Mouse (Mus musculus): Measurements from ENCODE around the gene Zfp583.
"Not testable (repeated sequence)": the region's sequence is repeated elsewhere in the genome, so short reads cannot be mapped to it uniquely, and the experiment has no call there.

The Zfp583 gene

DNA sequence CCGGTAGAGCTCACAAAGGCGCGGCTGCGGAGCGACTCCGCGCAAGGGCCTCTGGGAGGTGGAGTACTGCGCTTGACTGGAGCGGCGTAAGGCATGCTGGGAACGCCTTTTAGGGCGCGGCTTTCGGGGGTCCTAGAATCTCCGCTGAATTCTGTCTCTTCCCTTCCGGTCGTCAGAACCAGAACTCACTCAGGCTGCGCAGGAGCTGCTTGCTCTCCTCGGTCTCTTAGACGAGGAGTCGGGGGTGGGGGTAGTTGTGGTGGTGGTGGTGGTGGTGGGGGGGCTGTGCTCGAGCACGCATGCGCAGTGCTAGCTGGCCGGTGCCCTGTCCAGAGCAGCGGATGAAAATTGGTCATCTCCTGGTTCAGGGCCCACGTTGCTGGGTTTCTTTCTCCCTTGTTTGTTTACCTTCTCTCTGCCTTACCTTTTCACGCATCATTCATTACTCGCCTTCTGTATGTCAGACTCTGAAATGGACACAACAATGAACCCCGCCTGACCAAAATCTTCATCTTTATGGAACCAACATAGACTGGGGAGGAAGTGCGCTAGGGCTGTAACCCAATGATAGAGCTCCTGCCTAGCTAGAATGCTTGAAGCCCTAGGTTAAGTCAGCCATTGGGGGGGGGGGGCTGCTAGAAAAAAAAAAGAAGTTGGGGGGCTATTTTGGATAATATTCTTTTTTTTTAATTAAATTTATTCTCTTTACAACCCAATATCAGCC, at the start of gene Zfp583:
Gene Zfp583 (minus strand): TSS at position 53 of the 724 bp plus-strand sequence.
- DNase-seq (ENCODE audit: low spot score in 2 of 2) = peak; percentile 83 to 87

DNA sequence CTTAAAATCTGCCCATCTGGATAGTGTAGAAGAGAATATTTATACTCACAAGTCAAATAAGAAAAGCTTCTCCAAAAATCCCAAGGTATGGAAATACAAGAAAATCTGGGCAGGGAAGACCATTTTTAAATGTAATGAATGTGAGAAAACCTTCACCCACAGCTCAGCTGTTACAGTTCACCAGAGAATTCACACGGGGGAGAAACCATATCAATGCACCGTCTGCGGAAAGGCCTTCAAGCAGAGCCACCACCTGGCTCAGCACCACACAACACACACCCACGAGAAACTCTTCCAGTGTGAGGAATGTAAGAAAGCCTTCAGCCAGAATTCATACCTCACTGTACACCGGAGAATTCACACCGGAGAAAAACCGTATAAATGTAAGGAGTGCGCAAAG, 47.4 kb upstream of the Zfp583 start:
- no peak for DNase-seq (ENCODE audit: low spot score in 2 of 2)

DNA sequence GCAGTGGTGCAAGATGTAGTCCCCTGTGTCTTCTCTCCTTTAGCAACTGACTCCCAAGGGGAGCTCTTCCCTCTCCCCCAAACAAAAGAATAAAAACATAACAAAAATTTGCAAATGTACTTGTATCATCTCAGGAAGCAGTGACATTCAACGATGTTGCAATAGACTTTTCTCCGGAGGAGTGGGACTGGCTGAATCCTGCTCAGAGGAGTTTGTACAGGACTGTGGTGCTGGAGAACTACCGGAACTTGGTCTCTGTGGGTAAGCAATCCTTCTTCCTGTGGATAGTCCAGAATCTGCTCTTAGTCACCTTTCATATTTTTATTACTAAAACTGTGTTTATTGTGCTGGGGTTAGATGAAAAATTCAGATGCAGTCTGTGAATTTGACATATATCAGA, 41.9 kb upstream of the Zfp583 start:
- no peak for DNase-seq (ENCODE audit: low spot score in 2 of 2)

DNA sequence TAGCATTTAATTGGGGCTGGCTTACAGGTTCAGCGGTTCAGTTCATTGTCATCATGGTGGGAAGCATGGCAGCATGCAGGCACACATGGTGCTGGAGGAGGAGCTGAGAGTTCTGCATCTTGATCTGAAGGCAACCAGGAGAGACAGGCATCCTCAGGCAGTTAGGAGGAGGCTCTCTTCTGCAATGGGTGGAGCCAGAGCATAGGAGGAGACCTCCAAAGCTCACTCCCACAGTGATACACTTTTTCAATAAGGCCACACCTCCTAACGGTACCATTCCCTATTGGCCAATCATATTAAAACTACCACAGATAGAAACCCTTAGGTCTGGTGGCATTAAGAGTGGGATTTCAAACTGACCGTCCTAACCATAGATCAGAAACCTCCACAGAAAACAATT, 38.4 kb upstream of the Zfp583 start:
- no peak for DNase-seq (ENCODE audit: low spot score in 2 of 2)

DNA sequence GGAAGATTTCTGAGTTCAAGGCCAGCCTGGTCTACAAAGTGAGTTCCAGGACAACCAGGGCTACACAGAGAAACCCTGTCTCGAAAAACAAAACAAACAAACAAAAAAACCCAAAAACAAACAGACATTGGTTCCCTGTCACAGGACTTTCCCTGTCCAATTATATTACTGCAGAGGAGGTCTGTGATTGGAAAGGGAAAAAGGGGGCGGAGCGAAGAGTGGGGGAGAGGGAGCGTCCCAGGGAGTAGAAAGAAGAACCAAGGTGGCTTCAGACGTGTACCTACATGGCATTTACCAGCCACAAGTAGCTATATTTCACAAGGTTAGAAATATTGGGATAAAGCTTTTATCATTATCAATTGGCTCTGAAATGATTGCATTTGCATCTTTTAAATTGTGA, 37.1 kb upstream of the Zfp583 start:
- not testable (repeated sequence) for DNase-seq (ENCODE audit: low spot score in 2 of 2)

DNA sequence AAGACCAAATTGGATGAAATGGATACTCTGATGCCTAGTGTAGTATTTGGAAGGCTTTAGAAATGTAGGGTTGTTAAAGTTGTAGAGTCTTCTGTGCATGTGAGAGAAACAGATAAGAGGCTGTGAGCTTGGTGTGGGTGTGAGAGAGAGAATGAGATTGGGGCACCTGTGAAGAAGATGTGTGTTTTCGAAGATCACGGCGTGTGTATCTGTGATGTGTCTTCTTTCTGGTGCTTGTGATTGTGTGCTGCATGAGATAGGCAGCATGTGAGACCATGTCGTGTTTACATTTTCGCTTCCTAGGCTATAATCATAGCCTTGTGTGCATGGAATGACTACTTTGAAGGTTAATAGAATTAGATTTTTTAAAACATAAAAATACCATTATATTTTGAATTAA, 36.1 kb upstream of the Zfp583 start:
- no peak for DNase-seq (ENCODE audit: low spot score in 2 of 2)

DNA sequence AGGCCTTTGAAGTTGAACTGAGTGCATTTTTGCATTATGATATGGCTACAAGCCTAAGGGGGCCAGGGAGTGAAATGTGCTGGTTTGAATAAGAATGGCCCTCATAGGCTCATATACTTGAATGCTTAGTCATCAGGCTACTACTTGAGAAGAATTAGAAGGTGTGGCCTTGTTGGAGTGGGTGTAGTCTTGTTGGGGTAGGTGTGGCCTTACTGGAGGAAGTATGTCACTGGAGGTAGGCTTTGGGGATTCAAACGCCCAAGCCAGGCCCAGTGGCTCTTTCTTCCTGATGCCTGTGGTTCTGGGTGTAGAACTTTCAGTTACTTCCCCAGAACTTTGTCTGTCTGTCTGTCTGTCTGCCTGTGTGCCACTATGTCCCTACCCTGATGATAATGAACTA, 33.7 kb upstream of the Zfp583 start:
- DNase-seq (ENCODE audit: low spot score in 2 of 2) = no peak

DNA sequence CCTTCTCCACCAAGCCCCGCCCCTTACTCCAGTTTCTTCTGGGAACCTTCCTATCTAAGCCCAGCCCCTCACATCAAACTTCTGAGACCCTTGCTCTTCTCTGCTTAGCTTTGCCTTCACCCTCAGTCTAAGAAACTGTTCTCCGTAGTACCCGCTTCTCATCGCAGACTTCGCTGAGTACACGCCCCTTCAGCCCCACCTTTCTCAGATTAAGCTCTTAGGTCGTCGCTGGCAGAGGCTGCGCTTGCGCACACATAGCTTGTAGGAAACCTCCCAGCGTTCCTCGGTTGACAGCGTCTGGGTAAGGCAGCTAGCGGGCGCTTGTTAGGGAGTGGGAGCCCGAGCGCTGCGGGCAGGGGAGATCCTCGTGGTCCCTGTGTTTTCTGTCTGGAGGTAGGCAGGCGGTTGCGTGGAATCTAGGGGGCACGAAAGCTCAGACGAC, 32.0 kb upstream of the Zfp583 start, which contains the start of gene Zfp78:
Gene Zfp78 (plus strand): TSS at position 234 of the 442 bp plus-strand sequence.
- DNase-seq (ENCODE audit: low spot score in 2 of 2) = peak in 1 of 2 experiments; percentile 84

DNA sequence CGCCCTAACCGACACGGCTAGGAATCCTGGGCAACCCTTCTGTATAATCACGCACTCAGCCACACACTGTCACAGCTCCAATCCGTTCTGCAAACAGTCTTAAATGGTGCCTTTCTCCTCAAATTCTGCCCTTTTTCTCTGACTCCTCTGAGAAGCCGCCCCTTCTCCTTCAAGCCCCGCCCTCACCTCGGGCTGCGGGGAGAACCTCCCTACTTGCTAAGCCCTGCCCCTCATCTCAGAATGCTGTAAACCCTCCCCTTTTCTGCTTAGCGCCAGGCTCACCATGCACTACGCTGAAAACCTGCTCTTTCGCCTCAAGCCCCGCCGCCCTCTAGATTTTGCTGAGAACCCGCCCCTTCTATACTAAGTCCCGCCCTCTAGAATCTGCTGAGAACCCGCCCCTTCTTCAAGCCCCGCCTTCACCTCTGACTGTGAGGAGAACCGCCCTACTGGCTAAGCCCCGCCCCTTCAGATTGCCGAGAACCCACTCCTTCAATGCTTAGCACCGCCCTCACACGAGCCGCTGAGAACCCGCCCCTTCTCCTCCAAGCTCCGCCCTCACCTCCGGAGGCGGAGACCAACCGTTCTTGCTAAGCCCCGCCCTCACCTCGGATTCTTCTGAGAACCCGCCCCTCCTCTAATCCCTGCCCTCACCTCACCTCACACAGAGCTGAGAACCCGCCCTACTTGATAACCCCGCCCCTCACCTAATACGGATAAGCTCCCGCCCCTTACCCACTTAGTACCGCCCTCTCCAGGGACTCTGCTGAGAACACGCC, 31.4 kb upstream of the Zfp583 start:
- peak; percentile 98 to 99 for DNase-seq (ENCODE audit: low spot score in 2 of 2)

DNA sequence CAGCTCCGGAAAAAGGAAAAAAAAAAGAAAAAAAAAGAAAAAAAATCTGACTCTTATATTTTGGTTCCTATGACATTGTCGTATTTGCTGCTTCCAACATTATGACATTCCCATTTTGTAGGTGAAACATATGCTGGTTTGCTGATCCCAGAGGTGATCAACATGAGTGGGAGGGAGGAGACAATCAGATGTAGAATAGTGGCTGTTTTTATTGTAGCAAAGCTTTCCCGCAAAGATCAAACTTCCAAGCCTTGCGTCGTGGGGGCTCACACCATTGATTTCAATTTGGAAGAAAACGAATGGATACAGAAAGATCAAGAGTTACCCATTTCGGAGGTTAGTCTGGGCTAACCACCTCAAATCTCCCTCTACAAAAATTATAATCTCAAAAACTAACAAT, 30.7 kb upstream of the Zfp583 start:
- DNase-seq (ENCODE audit: low spot score in 2 of 2) = no peak

DNA sequence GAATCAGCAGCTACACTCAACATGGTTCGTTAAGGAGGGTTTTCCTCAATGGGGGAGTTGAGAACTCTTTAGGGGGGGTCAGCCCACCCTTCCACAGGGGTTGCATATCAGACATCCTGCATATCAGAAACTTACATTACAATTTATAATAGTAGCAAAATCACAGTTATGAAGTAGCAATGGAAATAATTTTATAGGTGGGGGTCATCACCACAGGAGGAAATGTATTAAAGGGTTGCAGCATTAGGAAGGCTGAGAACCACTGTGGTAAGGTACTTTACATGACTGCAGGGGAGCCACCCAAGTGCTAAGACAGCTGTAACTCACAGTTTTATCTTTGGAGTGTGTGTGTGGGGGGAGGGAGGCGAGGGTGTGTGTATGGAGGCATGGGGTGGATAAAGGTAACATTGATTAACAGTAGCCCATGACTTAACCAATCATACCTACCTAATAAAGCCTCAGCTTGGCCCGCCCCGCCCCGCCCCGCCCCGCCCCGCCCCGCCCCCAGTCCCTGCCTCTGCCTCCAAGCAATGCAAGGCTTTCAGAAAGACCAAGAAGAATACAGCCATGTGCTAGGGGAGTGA, 29.5 kb upstream of the Zfp583 start:
- DNase-seq (ENCODE audit: low spot score in 2 of 2) = no peak

DNA sequence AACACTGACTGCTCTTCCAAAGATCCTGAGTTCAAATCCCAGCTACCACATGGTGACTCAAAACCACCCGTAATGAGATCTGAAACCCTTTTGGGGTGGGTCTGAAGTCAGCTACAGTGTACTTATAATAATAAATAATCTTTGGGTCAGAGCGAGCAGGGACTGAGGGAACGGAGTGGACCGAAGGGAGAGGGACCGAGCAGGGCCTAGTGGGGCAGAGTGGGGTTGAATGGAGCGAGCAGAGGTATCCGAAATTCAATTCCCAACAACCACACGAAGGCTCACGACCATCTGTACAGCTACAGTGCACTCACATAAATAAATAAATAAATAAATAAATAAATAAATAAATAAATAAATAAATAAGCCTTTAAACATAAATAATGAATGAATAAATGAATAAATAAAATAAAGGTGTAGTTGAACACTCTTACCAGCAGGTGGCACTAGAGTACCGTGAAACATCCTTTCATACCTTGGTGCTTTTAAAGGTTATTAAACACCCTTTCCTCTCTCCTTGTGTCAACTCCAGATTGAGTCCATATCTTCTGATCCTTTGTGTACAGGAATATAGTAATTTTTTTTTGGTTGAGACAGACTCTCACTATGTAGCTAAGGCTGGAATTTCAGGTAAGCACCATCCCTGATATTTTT, 28.0 kb upstream of the Zfp583 start:
- DNase-seq (ENCODE audit: low spot score in 2 of 2) = no peak

DNA sequence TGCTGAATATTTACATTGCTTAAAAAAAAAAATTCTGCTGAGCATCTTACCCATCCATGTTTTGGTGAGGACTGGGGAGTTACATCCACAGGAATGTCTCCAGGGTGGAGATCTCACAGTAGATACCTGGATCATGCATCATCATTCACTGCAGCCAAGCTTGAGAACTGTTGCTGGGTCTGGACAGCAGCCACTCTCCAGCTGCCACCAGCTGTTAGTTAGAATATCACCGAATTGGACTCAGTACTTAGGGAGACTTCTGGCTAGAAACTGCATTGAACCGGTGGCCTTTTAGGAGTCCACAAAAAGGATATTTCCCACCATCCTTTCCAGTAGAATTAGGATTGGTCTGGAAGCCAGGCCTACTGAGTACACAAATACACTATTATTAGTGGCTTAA, 27.0 kb upstream of the Zfp583 start:
- DNase-seq (ENCODE audit: low spot score in 2 of 2) = no peak

DNA sequence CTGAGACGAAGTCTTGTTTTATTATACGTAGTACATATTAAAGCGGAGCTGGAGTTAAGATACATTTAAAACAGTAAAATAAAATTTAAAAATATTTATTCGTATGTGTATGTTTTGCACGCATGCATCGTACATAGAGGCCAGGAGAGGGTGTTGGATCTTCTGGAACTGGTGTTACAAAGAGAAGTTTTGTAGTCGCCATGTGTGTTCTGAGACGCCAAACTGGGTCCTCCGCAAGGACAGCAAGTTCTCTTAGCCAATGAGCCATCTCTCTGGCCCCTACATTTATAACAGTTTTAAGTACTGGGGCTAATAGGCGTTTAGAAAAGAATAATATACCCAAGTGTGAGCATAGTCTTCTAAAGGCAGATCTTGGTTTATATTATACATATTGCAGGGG, 13.0 kb upstream of the Zfp583 start:
- no peak for DNase-seq (ENCODE audit: low spot score in 2 of 2)

DNA sequence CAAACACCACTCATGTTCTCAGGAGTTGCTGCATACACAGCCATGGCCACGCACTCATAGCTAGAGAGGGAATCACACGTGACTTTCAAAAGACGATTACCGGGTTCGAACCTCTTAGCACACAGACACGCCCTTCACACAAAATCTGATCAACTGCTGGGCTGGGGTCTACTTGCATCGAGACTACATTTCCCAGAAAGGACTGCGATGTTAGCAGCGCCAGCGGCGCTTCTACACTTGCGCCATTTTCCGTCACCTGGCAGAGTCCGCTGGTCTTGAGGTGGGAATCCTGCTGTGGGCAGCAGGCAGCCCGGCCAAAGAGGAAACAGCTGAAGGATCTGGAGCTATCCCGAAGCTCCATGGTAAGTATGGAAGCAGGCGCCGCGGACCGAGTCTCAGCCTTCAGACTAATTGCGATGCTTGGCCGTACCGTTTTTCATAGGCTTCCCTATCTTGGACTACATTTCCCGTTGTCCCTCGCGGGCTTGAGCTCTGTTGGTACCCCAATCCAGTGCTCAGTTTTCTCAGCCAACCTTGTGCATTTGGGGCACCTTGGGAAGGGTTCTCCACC, 12.5 kb upstream of the Zfp583 start, which contains the start of gene Gm3854:
Gene Gm3854 (plus strand): TSS at position 259 of the 571 bp plus-strand sequence.
- peak; percentile 60 to 76 for DNase-seq (ENCODE audit: low spot score in 2 of 2)

DNA sequence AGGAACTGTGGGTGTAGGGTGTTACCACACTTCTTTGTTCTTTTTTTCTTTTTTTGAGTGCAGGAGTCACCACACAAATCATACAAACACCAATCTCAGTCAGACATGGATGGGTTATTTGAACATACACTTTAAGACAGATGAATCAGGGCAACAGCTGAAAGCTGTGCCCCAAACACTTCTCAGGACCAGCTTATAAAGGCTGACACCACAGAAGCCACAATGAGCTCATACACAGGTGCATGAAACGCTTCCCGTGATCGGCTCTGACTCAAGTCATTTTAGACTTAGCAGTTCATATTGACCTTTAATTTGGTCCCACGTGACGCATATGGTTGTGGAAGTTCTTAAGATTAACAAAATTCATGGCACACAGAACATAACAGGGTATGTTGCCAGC, 8.8 kb upstream of the Zfp583 start:
- no peak for DNase-seq (ENCODE audit: low spot score in 2 of 2)

DNA sequence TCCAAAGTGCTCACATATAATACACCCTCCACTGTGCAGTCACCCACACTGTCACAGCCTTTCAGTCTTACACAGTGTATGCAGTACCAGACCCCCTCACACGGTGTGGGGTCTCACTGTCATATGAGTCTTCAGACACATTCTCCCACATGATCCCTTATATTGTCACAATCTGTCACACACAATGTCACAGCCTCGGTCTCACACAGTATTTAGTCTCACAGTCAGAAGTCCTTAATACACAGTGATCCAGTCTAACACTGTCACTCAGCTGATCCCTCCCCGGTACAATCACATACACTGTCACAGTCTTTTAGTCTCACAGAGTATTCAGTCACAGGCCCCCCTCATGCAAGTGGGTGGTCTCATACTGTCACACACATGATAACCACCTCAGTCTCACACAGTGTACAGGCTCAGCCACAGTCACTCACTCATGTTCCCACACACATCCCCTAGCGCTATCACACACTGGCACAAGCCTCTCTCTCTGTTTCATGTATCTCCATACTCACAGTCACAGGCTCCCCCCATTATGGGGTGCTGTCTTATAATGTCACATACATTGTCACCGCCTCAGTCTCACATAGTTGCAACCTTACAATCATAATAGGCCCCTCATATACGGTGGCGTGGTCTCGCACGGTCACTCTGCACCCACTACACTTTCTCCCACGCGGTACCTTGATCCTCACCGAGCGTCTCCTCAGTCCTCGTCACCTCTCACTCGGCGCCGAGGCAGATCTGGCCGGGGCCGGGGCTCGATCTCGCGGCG, 440 bp downstream of the Zfp583 start:
- peak; percentile 17 to 54 for DNase-seq (ENCODE audit: low spot score in 2 of 2)

DNA sequence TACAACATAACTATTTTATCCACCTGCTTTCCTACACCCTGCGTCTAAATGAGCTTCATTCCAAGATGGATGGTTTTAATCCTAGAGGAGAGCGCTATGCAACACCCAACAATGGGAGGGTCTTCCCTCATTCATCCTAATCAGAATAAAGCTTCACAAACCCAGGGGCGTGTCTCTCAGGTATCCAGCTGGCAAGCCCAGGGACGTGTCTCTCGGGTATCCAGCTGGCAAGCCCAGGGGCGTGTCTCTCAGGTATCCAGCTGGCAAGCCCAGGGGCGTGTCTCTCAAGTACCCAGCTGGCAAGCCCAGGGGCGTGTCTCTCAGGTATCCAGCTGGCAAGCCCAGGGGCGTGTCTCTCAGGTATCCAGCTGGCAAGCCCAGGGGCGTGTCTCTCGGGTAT, 30.3 kb downstream of the Zfp583 start:
- not testable (repeated sequence) for DNase-seq (ENCODE audit: low spot score in 2 of 2)

DNA sequence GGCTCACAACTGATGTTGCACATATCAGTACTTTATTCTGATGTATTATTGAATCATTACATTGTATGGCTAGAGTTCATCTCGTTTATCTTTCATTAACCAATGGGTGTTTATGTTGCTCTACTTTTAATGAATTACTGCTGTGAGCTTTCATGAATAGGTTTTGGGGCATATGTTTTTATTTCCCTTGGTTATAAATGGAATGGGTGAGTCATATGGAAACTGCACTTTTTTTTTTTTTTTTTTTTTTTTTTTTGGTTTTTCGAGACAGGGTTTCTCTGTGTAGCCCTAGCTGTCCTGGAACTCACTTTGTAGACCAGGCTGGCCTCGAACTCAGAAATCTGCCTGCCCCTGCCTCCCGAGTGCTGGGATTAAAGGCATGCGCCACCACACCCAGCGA, 40.0 kb downstream of the Zfp583 start:
- not testable (repeated sequence) for DNase-seq (ENCODE audit: low spot score in 2 of 2)

DNA sequence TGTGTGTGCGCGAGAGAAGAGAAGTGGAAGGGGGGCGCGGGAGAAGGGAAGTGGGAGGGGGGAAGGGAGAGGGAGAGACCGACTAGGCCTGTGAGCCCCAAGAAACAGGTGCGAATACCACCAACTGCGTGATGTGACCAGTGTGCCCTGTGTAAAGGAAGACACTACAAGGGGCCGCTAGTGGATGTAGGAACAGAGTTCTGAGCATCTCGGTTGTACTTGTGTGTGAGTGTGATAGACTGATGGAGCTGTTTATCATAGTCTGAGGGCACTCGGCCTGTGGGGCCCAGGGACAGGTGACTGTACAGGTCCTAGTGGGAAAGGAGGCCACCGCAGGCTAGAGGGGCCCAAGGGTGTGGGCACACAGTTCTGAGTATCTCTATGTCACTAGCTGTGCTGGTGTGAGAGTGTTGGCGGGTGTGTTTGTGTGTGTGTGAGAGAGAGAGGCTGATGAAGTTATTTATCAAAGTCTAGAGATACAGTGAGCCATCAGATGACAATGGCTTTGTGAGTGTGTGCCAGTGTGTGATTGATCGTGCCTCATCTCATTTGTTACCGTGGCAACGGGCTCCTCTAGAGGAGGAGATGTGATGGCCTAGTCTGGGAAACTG, 44.1 kb downstream of the Zfp583 start:
- peak; percentile 42 to 44 for DNase-seq (ENCODE audit: low spot score in 2 of 2)
